Comparison of ENCODE assay signal across 23 mouse cellular contexts in genomic region chr16:34538679-34539185, GRCm38 (mm10). TPM values are rescaled to one million over a fixed set of nuclear protein-coding genes. Genes with fewer than 3 reads are reported as not detected.
A peak's percentile ranks its signal among the peaks of the same experiment; 100 is the strongest.
DNase-seq lines count a peak whose midpoint lies in the region; ATAC-seq lines count a peak whose summit lies in the region.
"Had no signal": no experiment of that assay in that cellular context is flagged by ENCODE, and none has a peak within 500 bp of the region (broad histone marks: within the 10 kb centered on the region; RNA-seq: fewer than 3 reads in every experiment).

No protein-coding gene starts in this region.

- H3K4me2 ChIP-seq in forebrain, embryonic 12.5 days, result no peak overlapping the region
- H3K4me2 ChIP-seq in forebrain, embryonic 11.5 days (ENCODE audit: low read depth, low read length, severe bottlenecking), result no peak overlapping the region
- H3K4me2 ChIP-seq in hindbrain, embryonic 16.5 days (ENCODE audit: low read length), result no peak overlapping the region
- H3K4me2 ChIP-seq in forebrain, embryonic 15.5 days (replicated peaks), result no peak overlapping the region
- H3K4me2 ChIP-seq: embryonic facial prominence, embryonic 13.5 days; limb, embryonic 15.5 days; lung, embryonic 14.5 days had no signal

- H3K9ac ChIP-seq in forebrain, embryonic 12.5 days, result no peak overlapping the region
- H3K9ac ChIP-seq in forebrain, embryonic 11.5 days (ENCODE audit: low read length), result no peak overlapping the region
- H3K9ac ChIP-seq in hindbrain, embryonic 16.5 days (ENCODE audit: low read depth, low read length), result no peak overlapping the region
- H3K9ac ChIP-seq in forebrain, embryonic 15.5 days (replicated peaks), result no peak overlapping the region
- H3K9ac ChIP-seq: embryonic facial prominence, embryonic 13.5 days; limb, embryonic 15.5 days; liver, embryonic 14.5 days; lung, embryonic 14.5 days had no signal

- WGBS in forebrain, embryonic 12.5 days, result 51% methylated on average over 5 of the region's 5 CpGs
- WGBS in forebrain, embryonic 11.5 days, result 64% methylated on average over 5 of the region's 5 CpGs
- 49% methylated on average over 5 of the region's 5 CpGs for WGBS in hindbrain, embryonic 16.5 days
- 83% methylated on average over 5 of the region's 5 CpGs for WGBS in hindbrain, embryonic 10.5 days
- WGBS in forebrain, embryonic 15.5 days, result 30% methylated on average over 5 of the region's 5 CpGs

- H3K36me3 ChIP-seq in forebrain, embryonic 12.5 days (replicated peaks), result 0 out of 2 replicates have a peak, but pooled peaks cover 2% of the 10 kb centered on the region
- H3K36me3 ChIP-seq in forebrain, embryonic 11.5 days (ENCODE audit: control insufficient read depth, insufficient read depth, low read length), result no peaks in the 10 kb centered on the region
- H3K36me3 ChIP-seq in hindbrain, embryonic 16.5 days (ENCODE audit: control insufficient read depth, insufficient read depth, low read length), result no peaks in the 10 kb centered on the region
- peaks cover 14% of the 10 kb centered on the region for H3K36me3 ChIP-seq in hindbrain, embryonic 10.5 days
- H3K36me3 ChIP-seq in forebrain, embryonic 15.5 days, result no peaks in the 10 kb centered on the region
- H3K36me3 ChIP-seq: embryonic facial prominence, embryonic 13.5 days had no signal

- DNase-seq in forebrain, embryonic 11.5 days (ENCODE audit: low spot score), result no peak
- no peak for DNase-seq in hindbrain, embryonic 10.5 days (ENCODE audit: low spot score)
- peak; percentile 31 for DNase-seq in MN1 (ENCODE audit: low spot score)
- no peak for DNase-seq in urinary bladder, postnatal 14 days (ENCODE audit: low spot score)
- DNase-seq in thymus, postnatal 0 days (ENCODE audit: low spot score), result no peak
- DNase-seq: adrenal gland, adult 2 months; cerebellum, adult 18-20 months; cerebellum, postnatal 25 days; gastrocnemius, postnatal 10 days; heart, adult 2 months; kidney, adult 18-20 months; kidney, postnatal 10 days; left cerebral cortex, postnatal 4 days; lung, embryonic 14.5 days; right cerebral cortex, postnatal 14 days; thymus, adult 2 months had no signal

- H3K4me3 ChIP-seq in forebrain, embryonic 12.5 days (replicated peaks), result no peak overlapping the region
- no peak overlapping the region for H3K4me3 ChIP-seq in forebrain, embryonic 11.5 days (ENCODE audit: low read depth, low read length)
- no peak overlapping the region for H3K4me3 ChIP-seq in hindbrain, embryonic 16.5 days (ENCODE audit: low read length)
- no peak overlapping the region for H3K4me3 ChIP-seq in hindbrain, embryonic 10.5 days
- no peak overlapping the region for H3K4me3 ChIP-seq in forebrain, embryonic 15.5 days
- H3K4me3 ChIP-seq: embryonic facial prominence, embryonic 13.5 days; heart, adult 2 months; limb, embryonic 15.5 days had no signal

- ATAC-seq in forebrain, embryonic 12.5 days (ENCODE audit: low FRiP score), result peak; percentile 55; the same call in 1 of the 2 replicates
- no peak for ATAC-seq in forebrain, embryonic 11.5 days (replicated peaks; ENCODE audit: low FRiP score)
- 0 out of 2 replicates have a peak, but pooled peaks have one; percentile 24 for ATAC-seq in hindbrain, embryonic 16.5 days
- peak; percentile 69 for ATAC-seq in forebrain, embryonic 15.5 days (replicated peaks)

- peaks cover 49% of the 10 kb centered on the region for H3K4me1 ChIP-seq in forebrain, embryonic 12.5 days
- H3K4me1 ChIP-seq in forebrain, embryonic 11.5 days (replicated peaks; ENCODE audit: control insufficient read depth, insufficient read depth, low read length), result no peaks in the 10 kb centered on the region
- H3K4me1 ChIP-seq in hindbrain, embryonic 16.5 days (ENCODE audit: control insufficient read depth, insufficient read depth, low read depth, low read length), result peaks cover 17% of the 10 kb centered on the region
- peaks cover 42% of the 10 kb centered on the region for H3K4me1 ChIP-seq in hindbrain, embryonic 10.5 days (replicated peaks)
- H3K4me1 ChIP-seq in forebrain, embryonic 15.5 days, result peaks cover 47% of the 10 kb centered on the region

- no peaks in the 10 kb centered on the region for H3K27me3 ChIP-seq in forebrain, embryonic 12.5 days
- no peaks in the 10 kb centered on the region for H3K27me3 ChIP-seq in forebrain, embryonic 11.5 days (ENCODE audit: control insufficient read depth, insufficient read depth, low read length)
- no peaks in the 10 kb centered on the region for H3K27me3 ChIP-seq in hindbrain, embryonic 16.5 days (replicated peaks; ENCODE audit: control insufficient read depth, insufficient read depth, low read length)
- H3K27me3 ChIP-seq in hindbrain, embryonic 10.5 days (ENCODE audit: insufficient read depth, poor library complexity, severe bottlenecking), result no peaks in the 10 kb centered on the region
- H3K27me3 ChIP-seq in forebrain, embryonic 15.5 days, result no peaks in the 10 kb centered on the region
- H3K27me3 ChIP-seq: embryonic facial prominence, embryonic 13.5 days; limb, embryonic 15.5 days had no signal

- no peaks in the 10 kb centered on the region for H3K9me3 ChIP-seq in forebrain, embryonic 12.5 days
- no peaks in the 10 kb centered on the region for H3K9me3 ChIP-seq in forebrain, embryonic 11.5 days (ENCODE audit: control insufficient read depth, low read length)
- H3K9me3 ChIP-seq in hindbrain, embryonic 16.5 days (ENCODE audit: control insufficient read depth, low read length), result no peaks in the 10 kb centered on the region; the same call in 1 of the 2 replicates
- peaks cover 5% of the 10 kb centered on the region; the same call in 1 of the 2 replicates for H3K9me3 ChIP-seq in hindbrain, embryonic 10.5 days
- H3K9me3 ChIP-seq in forebrain, embryonic 15.5 days, result no peaks in the 10 kb centered on the region
- H3K9me3 ChIP-seq: embryonic facial prominence, embryonic 13.5 days; limb, embryonic 15.5 days had no signal

- H3K27ac ChIP-seq in forebrain, embryonic 12.5 days, result 0 out of 2 replicates have a peak overlapping the region, but pooled peaks have one; percentile 19
- no peak overlapping the region for H3K27ac ChIP-seq in forebrain, embryonic 11.5 days (ENCODE audit: low read depth, low read length)
- H3K27ac ChIP-seq in hindbrain, embryonic 16.5 days (ENCODE audit: low read depth, low read length), result no peak overlapping the region
- no peak overlapping the region for H3K27ac ChIP-seq in hindbrain, embryonic 10.5 days
- peak overlapping the region; percentile 68; the same call in 1 of the 2 replicates for H3K27ac ChIP-seq in forebrain, embryonic 15.5 days (replicated peaks)
- H3K27ac ChIP-seq: embryonic facial prominence, embryonic 13.5 days; heart, adult 2 months; limb, embryonic 15.5 days; liver, embryonic 14.5 days; stomach, postnatal 0 days had no signal

RNA-seq across cellular contexts. Expression of gene Kalrn, which starts 34.6 kb away (rescaled TPM):
- polyA plus RNA-seq in forebrain, embryonic 12.5 days (2016; fragmentation: Nextera tagmentation; extraction: Ambion mirVana), result 26.7 and 30.0 TPM in 2 replicates
- 21.3 and 22.4 TPM in 2 replicates for polyA plus RNA-seq in forebrain, embryonic 11.5 days (2014; fragmentation: Nextera tagmentation; extraction: Ambion mirVana)
- polyA plus RNA-seq in hindbrain, embryonic 16.5 days (2015; fragmentation: Nextera tagmentation; extraction: Ambion mirVana), result 20.9 and 23.3 TPM in 2 replicates
- polyA plus RNA-seq in hindbrain, embryonic 10.5 days (2016; fragmentation: Nextera tagmentation; extraction: Ambion mirVana), result 14.2 and 16.6 TPM in 2 replicates
- 36.4 and 38.8 TPM in 2 replicates for polyA plus RNA-seq in forebrain, embryonic 15.5 days (2015; fragmentation: Nextera tagmentation; extraction: Ambion mirVana)
- 2.3 and 2.8 TPM in 2 replicates for polyA plus RNA-seq in thymus, postnatal 0 days (2015; fragmentation: Nextera tagmentation; extraction: Ambion mirVana)

Comparison
In these comparisons a context has a peak if more than half of its experiments do, and no peak if none do; other contexts are left out.
1. H3K27ac ChIP-seq: peak in forebrain, embryonic 12.5 days (single experiment) and forebrain, embryonic 15.5 days (single experiment); none in forebrain, embryonic 11.5 days (single experiment), hindbrain, embryonic 16.5 days (single experiment) and hindbrain, embryonic 10.5 days (single experiment).